Mouse (Mus musculus): ENCODE measurements around the gene Kif6. TPM values are rescaled to one million over a fixed set of nuclear protein-coding genes. Genes with fewer than 3 reads are reported as not detected.

The Kif6 gene
- polyA plus RNA-seq, 1 experiment from 2014 or later: 1.6 TPM

DNA sequence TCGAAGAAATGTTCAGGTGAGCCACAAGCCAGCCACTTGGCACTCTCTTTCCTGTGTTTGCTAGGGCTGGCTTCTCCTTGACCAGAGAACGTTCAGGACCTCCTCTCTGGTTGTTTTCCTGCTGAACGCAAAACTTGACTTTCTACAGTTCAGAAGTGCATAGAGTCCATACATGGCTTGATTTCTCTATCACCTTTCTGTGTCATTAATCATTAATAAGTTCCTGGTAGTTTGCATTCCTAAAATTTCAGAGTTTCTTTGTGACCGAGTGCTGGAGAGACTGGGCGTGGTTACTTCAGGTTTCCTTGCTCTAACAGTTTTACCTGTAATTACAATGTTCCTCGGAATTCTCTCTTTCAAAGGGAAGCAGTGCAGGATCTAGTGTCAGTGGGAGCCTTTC is 27.0 kb downstream of the Kif6 start:
- H3K27me3 ChIP-seq (ENCODE audit: low read depth, poor library complexity, severe bottlenecking): no peaks in the 10 kb centered on the region
- H3K36me3 ChIP-seq: no peaks in the 10 kb centered on the region
- no peak overlapping the region for H3K27ac ChIP-seq (replicated peaks)
- WGBS: 91% methylated on average over 6 of the region's 6 CpGs
- no peak overlapping the region for H3K4me3 ChIP-seq
- no peak for DNase-seq (ENCODE audit: low spot score)
- no peaks in the 10 kb centered on the region for H3K9me3 ChIP-seq (replicated peaks)
- 0 out of 2 replicates have a peak, but pooled peaks cover 6% of the 10 kb centered on the region for H3K4me1 ChIP-seq

DNA sequence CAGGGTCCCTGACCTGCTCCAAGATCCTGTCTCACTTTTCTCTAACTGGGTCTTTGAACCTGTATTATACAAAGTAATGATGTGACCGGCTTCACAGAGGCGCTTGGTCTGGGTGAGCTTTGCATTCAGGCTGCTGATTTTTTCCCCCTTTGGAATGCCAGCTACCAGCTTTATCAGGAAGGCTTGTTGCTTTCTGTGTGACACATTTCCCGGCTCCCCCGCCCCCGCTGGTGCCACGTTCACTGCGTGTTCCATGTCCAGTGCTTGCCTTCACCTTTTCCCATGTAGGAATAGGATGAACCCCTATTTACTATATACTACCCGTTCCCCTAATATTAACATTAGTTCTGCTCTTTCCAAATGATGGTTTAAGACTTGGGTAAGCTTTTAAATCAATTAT is 27.4 kb downstream of the Kif6 start:
- Histone ChIP-seq H3K4me3 (no peak overlapping the region), H3K27ac (replicated peaks) (no peak overlapping the region), H3K9me3 (replicated peaks) (no peaks in the 10 kb centered on the region), H3K36me3 (no peaks in the 10 kb centered on the region), H3K4me1 (0 out of 2 replicates have a peak, but pooled peaks cover 6% of the 10 kb centered on the region), H3K27me3 (ENCODE audit: low read depth, poor library complexity, severe bottlenecking) (no peaks in the 10 kb centered on the region)
- WGBS: 96% methylated on average over 8 of the region's 8 CpGs
- DNase-seq (ENCODE audit: low spot score): no peak

GRCm38 (mm10) chr17:49642889-49643490 is 28.1 kb downstream of the Kif6 start:
- H3K27me3 ChIP-seq (ENCODE audit: low read depth, poor library complexity, severe bottlenecking): no peaks in the 10 kb centered on the region
- H3K36me3 ChIP-seq: no peaks in the 10 kb centered on the region
- no peak for DNase-seq (ENCODE audit: low spot score)
- 0 out of 2 replicates have a peak, but pooled peaks cover 6% of the 10 kb centered on the region for H3K4me1 ChIP-seq
- H3K9me3 ChIP-seq (replicated peaks): no peaks in the 10 kb centered on the region
- no peak overlapping the region for H3K4me3 ChIP-seq
- 89% methylated on average over 11 of the region's 11 CpGs for WGBS
- H3K27ac ChIP-seq (replicated peaks): no peak overlapping the region

- WGBS: 94% methylated on average over 5 of the region's 5 CpGs
- Histone ChIP-seq H3K27me3 (ENCODE audit: low read depth, poor library complexity, severe bottlenecking) (no peaks in the 10 kb centered on the region), H3K36me3 (no peaks in the 10 kb centered on the region), H3K4me1 (0 out of 2 replicates have a peak, but pooled peaks cover under 1% of the 10 kb centered on the region), H3K27ac (replicated peaks) (no peak overlapping the region), H3K9me3 (replicated peaks) (0 out of 2 replicates have a peak, but pooled peaks cover 5% of the 10 kb centered on the region), H3K4me3 (no peak overlapping the region)
- no peak for DNase-seq (ENCODE audit: low spot score)
Measured at GRCm38 (mm10) chr17:49646267-49646666, 31.3 kb downstream of the Kif6 start.

DNA sequence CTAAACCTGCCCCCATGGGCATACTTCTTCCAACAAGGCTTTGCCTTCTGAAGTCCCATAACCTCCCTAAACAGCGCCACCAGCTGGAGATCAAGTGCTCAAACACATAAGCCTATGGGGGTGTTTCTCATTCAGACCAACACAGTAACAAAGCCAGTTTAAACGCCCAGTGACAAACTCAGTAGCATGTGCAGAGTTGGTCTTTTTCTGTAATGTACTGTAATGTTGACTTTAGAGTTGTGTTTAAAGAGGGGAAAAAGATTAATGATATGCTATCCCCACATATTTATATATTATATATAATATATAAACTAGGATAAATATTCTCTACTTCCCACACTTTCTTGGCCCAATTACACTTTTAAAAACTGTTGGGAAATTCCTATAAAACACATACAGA is 34.0 kb downstream of the Kif6 start:
- no peaks in the 10 kb centered on the region for H3K27me3 ChIP-seq (ENCODE audit: low read depth, poor library complexity, severe bottlenecking)
- DNase-seq (ENCODE audit: low spot score): no peak
- 73% methylated on average over 2 of the region's 2 CpGs for WGBS
- 0 out of 2 replicates have a peak, but pooled peaks cover 5% of the 10 kb centered on the region for H3K9me3 ChIP-seq (replicated peaks)
- no peak overlapping the region for H3K27ac ChIP-seq (replicated peaks)
- H3K4me1 ChIP-seq: peaks cover 13% of the 10 kb centered on the region; the same call in 1 of the 2 replicates
- H3K36me3 ChIP-seq: no peaks in the 10 kb centered on the region
- no peak overlapping the region for H3K4me3 ChIP-seq

GRCm38 (mm10) chr17:49649394-49649793 is 34.5 kb downstream of the Kif6 start:
- no peaks in the 10 kb centered on the region for H3K27me3 ChIP-seq (ENCODE audit: low read depth, poor library complexity, severe bottlenecking)
- DNase-seq (ENCODE audit: low spot score): no peak
- no peak overlapping the region for H3K27ac ChIP-seq (replicated peaks)
- H3K4me1 ChIP-seq: peaks cover 13% of the 10 kb centered on the region; the same call in 1 of the 2 replicates
- 90% methylated on average over 7 of the region's 7 CpGs for WGBS
- 0 out of 2 replicates have a peak, but pooled peaks cover 5% of the 10 kb centered on the region for H3K9me3 ChIP-seq (replicated peaks)
- H3K36me3 ChIP-seq: no peaks in the 10 kb centered on the region
- H3K4me3 ChIP-seq: no peak overlapping the region

DNA sequence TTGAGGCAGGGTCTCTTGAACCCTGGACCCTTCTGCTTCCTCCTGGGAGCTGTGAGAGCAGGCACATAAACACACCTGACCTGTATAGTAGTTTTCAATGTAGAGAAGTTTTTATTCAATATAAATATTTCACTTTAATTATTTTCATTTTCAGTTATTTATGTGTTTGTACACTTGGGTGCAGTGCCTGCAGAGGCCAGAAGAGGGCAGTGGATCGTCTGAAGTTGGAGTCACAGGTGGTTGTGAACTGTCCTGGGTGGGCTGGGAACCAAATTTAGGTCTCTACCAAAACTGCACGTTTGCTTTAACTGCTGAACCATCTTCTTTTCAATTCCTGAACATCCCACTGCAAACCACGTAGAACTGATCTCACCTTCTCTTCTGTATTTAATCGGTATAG is 35.4 kb downstream of the Kif6 start:
- DNase-seq (ENCODE audit: low spot score): no peak
- Histone ChIP-seq H3K4me3 (no peak overlapping the region), H3K36me3 (no peaks in the 10 kb centered on the region), H3K27ac (replicated peaks) (no peak overlapping the region), H3K9me3 (replicated peaks) (0 out of 2 replicates have a peak, but pooled peaks cover 5% of the 10 kb centered on the region), H3K27me3 (ENCODE audit: low read depth, poor library complexity, severe bottlenecking) (no peaks in the 10 kb centered on the region), H3K4me1 (peaks cover 13% of the 10 kb centered on the region; the same call in 1 of the 2 replicates)
- WGBS: 91% methylated on average over 4 of the region's 4 CpGs

GRCm38 (mm10) chr17:49652357-49652756 is 37.4 kb downstream of the Kif6 start:
- H3K4me3 ChIP-seq: no peak overlapping the region
- no peaks in the 10 kb centered on the region for H3K27me3 ChIP-seq (ENCODE audit: low read depth, poor library complexity, severe bottlenecking)
- H3K36me3 ChIP-seq: no peaks in the 10 kb centered on the region
- DNase-seq (ENCODE audit: low spot score): no peak
- no peak overlapping the region for H3K27ac ChIP-seq (replicated peaks)
- H3K9me3 ChIP-seq (replicated peaks): 0 out of 2 replicates have a peak, but pooled peaks cover 5% of the 10 kb centered on the region
- H3K4me1 ChIP-seq: peaks cover 13% of the 10 kb centered on the region; the same call in 1 of the 2 replicates
- 62% methylated on average over 3 of the region's 3 CpGs for WGBS

DNA sequence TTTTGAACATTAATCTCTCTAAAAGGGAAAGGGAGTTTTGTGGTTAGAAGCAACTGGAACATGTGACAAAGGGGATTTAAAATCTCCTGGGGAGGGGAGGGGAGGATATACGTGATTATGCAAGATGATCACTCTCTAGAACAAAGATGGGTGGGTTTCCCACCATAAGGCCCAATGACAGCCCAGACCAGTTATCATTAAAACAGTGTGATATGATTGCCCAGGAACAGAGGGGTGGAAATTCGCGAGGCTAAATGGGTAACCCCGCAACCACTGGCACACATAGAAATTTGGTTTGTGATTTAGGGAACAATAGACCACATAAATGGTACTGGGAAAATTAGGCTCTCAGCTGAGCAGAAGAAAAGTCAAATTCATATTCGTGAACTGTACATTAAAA is 37.9 kb downstream of the Kif6 start:
- no peak for DNase-seq (ENCODE audit: low spot score)
- no peak overlapping the region for H3K4me3 ChIP-seq
- 72% methylated on average over 5 of the region's 5 CpGs for WGBS

GRCm38 (mm10) chr17:49661626-49662025 is 46.7 kb downstream of the Kif6 start:
- H3K27ac ChIP-seq (replicated peaks): no peak overlapping the region

More for the DNA sequence above, 37.9 kb downstream of the Kif6 start:
- H3K27ac ChIP-seq (replicated peaks): no peak overlapping the region
- H3K9me3 ChIP-seq (replicated peaks): 0 out of 2 replicates have a peak, but pooled peaks cover 5% of the 10 kb centered on the region
- peaks cover 13% of the 10 kb centered on the region; the same call in 1 of the 2 replicates for H3K4me1 ChIP-seq
- no peaks in the 10 kb centered on the region for H3K36me3 ChIP-seq
- no peaks in the 10 kb centered on the region for H3K27me3 ChIP-seq (ENCODE audit: low read depth, poor library complexity, severe bottlenecking)

GRCm38 (mm10) chr17:49666728-49667127 is 51.8 kb downstream of the Kif6 start:
- H3K4me1 ChIP-seq: no peaks in the 10 kb centered on the region
- H3K9me3 ChIP-seq (replicated peaks): no peaks in the 10 kb centered on the region
- no peak for DNase-seq (ENCODE audit: low spot score)
- H3K27me3 ChIP-seq (ENCODE audit: low read depth, poor library complexity, severe bottlenecking): no peaks in the 10 kb centered on the region
- H3K36me3 ChIP-seq: no peaks in the 10 kb centered on the region
- no peak overlapping the region for H3K4me3 ChIP-seq
- 93% methylated on average over 5 of the region's 5 CpGs for WGBS
- no peak overlapping the region for H3K27ac ChIP-seq (replicated peaks)

More at GRCm38 (mm10) chr17:49661626-49662025, 46.7 kb downstream of the Kif6 start:
- H3K36me3 ChIP-seq: no peaks in the 10 kb centered on the region
- H3K9me3 ChIP-seq (replicated peaks): no peaks in the 10 kb centered on the region
- 85% methylated on average over 6 of the region's 6 CpGs for WGBS
- no peak for DNase-seq (ENCODE audit: low spot score)
- H3K4me1 ChIP-seq: no peaks in the 10 kb centered on the region
- H3K27me3 ChIP-seq (ENCODE audit: low read depth, poor library complexity, severe bottlenecking): no peaks in the 10 kb centered on the region
- H3K4me3 ChIP-seq: no peak overlapping the region

DNA sequence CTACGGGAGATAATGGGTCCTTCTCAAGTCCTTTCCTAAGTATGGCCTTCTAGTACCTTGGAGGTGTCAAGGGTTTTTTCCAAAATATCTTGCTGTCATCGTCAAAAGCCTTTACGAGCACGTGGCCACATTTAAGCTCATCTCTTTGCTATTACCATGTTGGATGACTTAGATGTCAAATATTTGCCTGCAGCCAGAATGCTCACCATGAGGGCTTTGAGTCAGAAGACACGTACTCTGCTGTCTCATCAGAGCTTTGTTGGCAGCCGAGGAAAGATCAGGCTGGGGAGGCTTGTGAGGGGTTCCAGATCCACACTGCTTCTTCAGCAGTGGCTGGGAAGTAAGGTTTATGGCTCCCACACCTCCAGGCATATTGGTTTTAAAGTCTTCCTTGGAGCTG is 53.4 kb downstream of the Kif6 start:
- Histone ChIP-seq H3K9me3 (replicated peaks) (no peaks in the 10 kb centered on the region), H3K27ac (replicated peaks) (no peak overlapping the region), H3K27me3 (ENCODE audit: low read depth, poor library complexity, severe bottlenecking) (no peaks in the 10 kb centered on the region), H3K36me3 (no peaks in the 10 kb centered on the region), H3K4me3 (no peak overlapping the region), H3K4me1 (no peaks in the 10 kb centered on the region)
- DNase-seq (ENCODE audit: low spot score): no peak
- 87% methylated on average over 6 of the region's 6 CpGs for WGBS

- no peak for DNase-seq (ENCODE audit: low spot score)
- Histone ChIP-seq H3K4me3 (no peak overlapping the region), H3K36me3 (no peaks in the 10 kb centered on the region), H3K4me1 (no peaks in the 10 kb centered on the region), H3K27ac (replicated peaks) (no peak overlapping the region), H3K9me3 (replicated peaks) (peaks cover 4% of the 10 kb centered on the region; the same call in 1 of the 2 replicates), H3K27me3 (ENCODE audit: low read depth, poor library complexity, severe bottlenecking) (no peaks in the 10 kb centered on the region)
- WGBS: 96% methylated on average over 6 of the region's 6 CpGs
Measured at GRCm38 (mm10) chr17:49671921-49672339, 57.0 kb downstream of the Kif6 start.
